Mouse (Mus musculus): Measurements from ENCODE around the gene Pabpn1.

DNA sequence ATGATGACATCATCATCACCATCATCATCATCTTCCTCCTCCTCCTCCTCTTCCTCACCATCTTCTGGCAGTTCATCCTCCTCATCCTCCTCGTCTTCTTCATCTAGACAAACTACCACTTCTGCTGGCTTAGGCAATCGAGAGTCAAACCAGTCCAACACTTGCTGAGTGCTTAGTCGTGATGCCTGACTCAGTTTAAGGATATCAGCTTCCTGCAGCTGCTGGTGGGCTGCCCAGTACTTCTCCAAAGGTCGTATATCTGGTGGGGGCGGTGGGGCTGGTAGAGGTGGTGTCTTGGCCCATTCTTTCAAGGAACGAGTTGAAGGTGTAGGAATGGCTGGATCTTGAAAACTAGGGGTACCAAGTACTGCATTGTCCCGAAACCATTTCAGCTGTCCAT, 35.6 kb upstream of the Pabpn1 start:
- no peak for TF ChIP-seq CTCF (IDR thresholded peaks at IDR 0.05; ENCODE audit: borderline replicate concordance, control insufficient read depth, extremely low read depth, insufficient read depth, low read length, poor library complexity)
- no peak for TF ChIP-seq POLR2A (IDR thresholded peaks at IDR 0.05; ENCODE audit: control insufficient read depth, extremely low read depth, insufficient read depth, low read length, poor library complexity)

All from thymus, adult 2 months (tissue).